Mouse (Mus musculus): ENCODE results near the gene Dpt. TPM values are rescaled to one million over a fixed set of nuclear protein-coding genes. Genes with fewer than 3 reads are reported as not detected.
"Not testable (repeated sequence)": the region's sequence is repeated elsewhere in the genome, so short reads cannot be mapped to it uniquely, and the experiment has no call there.

Dpt gene
- 10 to 100 TPM; 32.5 to 56.1 (median 39.0) TPM for total RNA-seq (2022)

- peak in 1 of 2 experiments; percentile 52 for DNase-seq (ENCODE audit: low spot score in 2 of 2)
Observed at GRCm38 (mm10) chr1:164796471-164796870, at the start of gene Dpt. Gene Dpt (plus strand): TSS chr1:164796644.

- DNase-seq (ENCODE audit: low spot score in 2 of 2): no peak
Observed at GRCm38 (mm10) chr1:164753736-164754135, 42.7 kb upstream of the Dpt start.

GRCm38 (mm10) chr1:164755671-164756070 is 40.8 kb upstream of the Dpt start:
- no peak for DNase-seq (ENCODE audit: low spot score in 2 of 2)

- DNase-seq (ENCODE audit: low spot score in 2 of 2): no peak
Observed at GRCm38 (mm10) chr1:164756951-164757350, 39.5 kb upstream of the Dpt start.

- no peak for DNase-seq (ENCODE audit: low spot score in 2 of 2)
Observed at GRCm38 (mm10) chr1:164758401-164758800, 38.0 kb upstream of the Dpt start.

- no peak for DNase-seq (ENCODE audit: low spot score in 2 of 2)
Observed at GRCm38 (mm10) chr1:164762276-164762675, 34.2 kb upstream of the Dpt start.

- DNase-seq (ENCODE audit: low spot score in 2 of 2): no peak
Observed at GRCm38 (mm10) chr1:164766646-164767045, 29.8 kb upstream of the Dpt start.

- peak; percentile 85 to 87 for DNase-seq (ENCODE audit: low spot score in 2 of 2)
Observed at GRCm38 (mm10) chr1:164770611-164771010, 25.8 kb upstream of the Dpt start.

GRCm38 (mm10) chr1:164780851-164781510 is 15.5 kb upstream of the Dpt start:
- no peak for DNase-seq (ENCODE audit: low spot score in 2 of 2)

- DNase-seq (ENCODE audit: low spot score in 2 of 2): no peak
Observed at GRCm38 (mm10) chr1:164786165-164786564, 10.3 kb upstream of the Dpt start.

- no peak for DNase-seq (ENCODE audit: low spot score in 2 of 2)
Observed at GRCm38 (mm10) chr1:164787771-164788170, 8.7 kb upstream of the Dpt start.

- DNase-seq (ENCODE audit: low spot score in 2 of 2): no peak
Observed at GRCm38 (mm10) chr1:164788292-164788691, 8.2 kb upstream of the Dpt start.

GRCm38 (mm10) chr1:164790296-164790695 is 6.1 kb upstream of the Dpt start:
- DNase-seq (ENCODE audit: low spot score in 2 of 2): not testable (repeated sequence)

GRCm38 (mm10) chr1:164793049-164793448 is 3.4 kb upstream of the Dpt start:
- DNase-seq (ENCODE audit: low spot score in 2 of 2): no peak

- no peak for DNase-seq (ENCODE audit: low spot score in 2 of 2)
Observed at GRCm38 (mm10) chr1:164797746-164798285, 1.4 kb downstream of the Dpt start.

GRCm38 (mm10) chr1:164798471-164798922 is 2.1 kb downstream of the Dpt start:
- DNase-seq (ENCODE audit: low spot score in 2 of 2): peak; percentile 46 to 70

GRCm38 (mm10) chr1:164799161-164799560 is 2.7 kb downstream of the Dpt start:
- no peak for DNase-seq (ENCODE audit: low spot score in 2 of 2)

- no peak for DNase-seq (ENCODE audit: low spot score in 2 of 2)
Observed at GRCm38 (mm10) chr1:164804277-164804676, 7.8 kb downstream of the Dpt start.

GRCm38 (mm10) chr1:164804751-164805435 is 8.4 kb downstream of the Dpt start:
- DNase-seq (ENCODE audit: low spot score in 2 of 2): no peak

GRCm38 (mm10) chr1:164809371-164809770 is 12.9 kb downstream of the Dpt start:
- peak in 1 of 2 experiments; percentile 36 for DNase-seq (ENCODE audit: low spot score in 2 of 2)

- DNase-seq (ENCODE audit: low spot score in 2 of 2): no peak
Observed at GRCm38 (mm10) chr1:164811296-164811695, 14.9 kb downstream of the Dpt start.

- DNase-seq (ENCODE audit: low spot score in 2 of 2): peak in 1 of 2 experiments; percentile 31
Observed at GRCm38 (mm10) chr1:164814243-164814642, 17.8 kb downstream of the Dpt start.

GRCm38 (mm10) chr1:164815330-164815729 is 18.9 kb downstream of the Dpt start:
- peak; percentile 12 to 36 for DNase-seq (ENCODE audit: low spot score in 2 of 2)
